Mouse (Mus musculus): ENCODE data around the gene Lsm4. TPM values are rescaled to one million over a fixed set of nuclear protein-coding genes. Genes with fewer than 3 reads are reported as not detected.

The Lsm4 gene
- polyA plus RNA-seq, 2 experiments = 182 to 247 TPM

- no peak for TF ChIP-seq POLR2A (IDR thresholded peaks at IDR 0.05; ENCODE audit: borderline replicate concordance, extremely low read depth, insufficient read depth, insufficient read length)
These were observed 26.2 kb downstream of the Lsm4 start for GRCm38 (mm10) chr8:70699116-70699833.

GRCm38 (mm10) chr8:70699834-70700554 lies 26.9 kb downstream of the Lsm4 start:
- Histone ChIP-seq H3K36me3 (ENCODE audit: control insufficient read depth, insufficient read depth, low read length) (peaks cover 15% of the 10 kb centered on the region), H3K9ac (ENCODE audit: low read depth, low read length, severe bottlenecking) (peak overlapping the region; percentile 99), H3K27ac (replicated peaks; ENCODE audit: low read depth, low read length) (peak overlapping the region; percentile 94), H3K27me3 (ENCODE audit: control insufficient read depth, insufficient read depth, low read length) (no peaks in the 10 kb centered on the region), H3K4me3 (replicated peaks; ENCODE audit: low read length) (peak overlapping the region; percentile 98), H3K9me3 (ENCODE audit: control insufficient read depth, low read length) (no peaks in the 10 kb centered on the region), H3K4me2 (replicated peaks; ENCODE audit: low read depth, low read length, severe bottlenecking) (peak overlapping the region; percentile 53), H3K4me1 (ENCODE audit: control insufficient read depth, insufficient read depth, low read length) (peaks cover 37% of the 10 kb centered on the region)
- under 1% methylated on average over 58 of the region's 59 CpGs for WGBS
- TF ChIP-seq POLR2A (IDR thresholded peaks at IDR 0.05; ENCODE audit: borderline replicate concordance, extremely low read depth, insufficient read depth, insufficient read length) = peak; percentile 73; the same call in 1 of the 2 replicates
- ATAC-seq (ENCODE audit: low FRiP score, low read depth) (no peak), DNase-seq (ENCODE audit: low spot score) (peak; percentile 75)

More at GRCm38 (mm10) chr8:70699116-70699833, 26.2 kb downstream of the Lsm4 start:
- Histone ChIP-seq H3K4me1 (ENCODE audit: control insufficient read depth, insufficient read depth, low read length) (peaks cover 37% of the 10 kb centered on the region), H3K27me3 (ENCODE audit: control insufficient read depth, insufficient read depth, low read length) (no peaks in the 10 kb centered on the region), H3K9ac (ENCODE audit: low read depth, low read length, severe bottlenecking) (peak overlapping the region; percentile 99), H3K9me3 (ENCODE audit: control insufficient read depth, low read length) (no peaks in the 10 kb centered on the region), H3K4me2 (replicated peaks; ENCODE audit: low read depth, low read length, severe bottlenecking) (peak overlapping the region; percentile 53), H3K27ac (replicated peaks; ENCODE audit: low read depth, low read length) (peak overlapping the region; percentile 94), H3K36me3 (ENCODE audit: control insufficient read depth, insufficient read depth, low read length) (peaks cover 15% of the 10 kb centered on the region), H3K4me3 (replicated peaks; ENCODE audit: low read length) (peak overlapping the region; percentile 98)
- no peak for DNase-seq (ENCODE audit: low spot score)
- WGBS = 0% methylated on average over 29 of the region's 89 CpGs
- no peak; the same call in 1 of the 2 replicates for ATAC-seq (ENCODE audit: low FRiP score, low read depth)

GRCm38 (mm10) chr8:70700555-70700922 lies 27.5 kb downstream of the Lsm4 start:
- TF ChIP-seq POLR2A (IDR thresholded peaks at IDR 0.05; ENCODE audit: borderline replicate concordance, extremely low read depth, insufficient read depth, insufficient read length) = no peak
- DNase-seq (ENCODE audit: low spot score) (peak; percentile 96), ATAC-seq (ENCODE audit: low FRiP score, low read depth) (peak; percentile 7; the same call in 1 of the 2 replicates)
- H3K36me3 ChIP-seq (ENCODE audit: control insufficient read depth, insufficient read depth, low read length) = peaks cover 15% of the 10 kb centered on the region
- WGBS = 0% methylated on average over 20 of the region's 20 CpGs
- H3K27ac ChIP-seq (replicated peaks; ENCODE audit: low read depth, low read length) = peak overlapping the region; percentile 94
- no peaks in the 10 kb centered on the region for H3K9me3 ChIP-seq (ENCODE audit: control insufficient read depth, low read length)
- peak overlapping the region; percentile 99 for H3K9ac ChIP-seq (ENCODE audit: low read depth, low read length, severe bottlenecking)
- peak overlapping the region; percentile 98 for H3K4me3 ChIP-seq (replicated peaks; ENCODE audit: low read length)
- H3K27me3 ChIP-seq (ENCODE audit: control insufficient read depth, insufficient read depth, low read length) = no peaks in the 10 kb centered on the region
- peak overlapping the region; percentile 53 for H3K4me2 ChIP-seq (replicated peaks; ENCODE audit: low read depth, low read length, severe bottlenecking)
- H3K4me1 ChIP-seq (ENCODE audit: control insufficient read depth, insufficient read depth, low read length) = peaks cover 32% of the 10 kb centered on the region

- 56% methylated on average over 10 of the region's 10 CpGs for WGBS
- Histone ChIP-seq H3K9me3 (ENCODE audit: control insufficient read depth, low read length) (no peaks in the 10 kb centered on the region), H3K4me1 (ENCODE audit: control insufficient read depth, insufficient read depth, low read length) (peaks cover 24% of the 10 kb centered on the region), H3K4me2 (replicated peaks; ENCODE audit: low read depth, low read length, severe bottlenecking) (peak overlapping the region; percentile 53), H3K4me3 (replicated peaks; ENCODE audit: low read length) (peak overlapping the region; percentile 98), H3K9ac (ENCODE audit: low read depth, low read length, severe bottlenecking) (peak overlapping the region; percentile 99), H3K27me3 (ENCODE audit: control insufficient read depth, insufficient read depth, low read length) (no peaks in the 10 kb centered on the region), H3K36me3 (ENCODE audit: control insufficient read depth, insufficient read depth, low read length) (peaks cover 15% of the 10 kb centered on the region), H3K27ac (replicated peaks; ENCODE audit: low read depth, low read length) (peak overlapping the region; percentile 94; the same call in 1 of the 2 replicates)
- ATAC-seq (ENCODE audit: low FRiP score, low read depth) (no peak), DNase-seq (ENCODE audit: low spot score) (no peak)
- no peak for TF ChIP-seq POLR2A (IDR thresholded peaks at IDR 0.05; ENCODE audit: borderline replicate concordance, extremely low read depth, insufficient read depth, insufficient read length)
These were observed 28.3 kb downstream of the Lsm4 start for GRCm38 (mm10) chr8:70701048-70701981.
